Mouse (Mus musculus) midbrain, embryonic 10.5 days (tissue): ENCODE measurements around the gene Camta1. TPM values are rescaled to one million over a fixed set of nuclear protein-coding genes. Genes with fewer than 3 reads are reported as not detected.
"Not testable (repeated sequence)": the region's sequence is repeated elsewhere in the genome, so short reads cannot be mapped to it uniquely, and the experiment has no call there.

ENCODE experiments used
- DNase-seq: peaks from one replicate; pipeline ENCODE4 v3.0.0-alpha.2; 2017; ENCODE audit warnings: low spot score
- H3K27ac ChIP-seq: fragments of 300-500 bp; sonication (generic); replicated peaks from 2 replicates; pipeline ENCODE4 v1.5.1; 2016; ENCODE audit warnings: mild to moderate bottlenecking
- H3K27me3 ChIP-seq: fragments of 300-500 bp; sonication (generic); 2 replicates; pipeline ENCODE4 v1.6.1; 2016; ENCODE audit warnings: low read depth, mild to moderate bottlenecking; ENCODE audit not compliant: poor library complexity, severe bottlenecking
- H3K36me3 ChIP-seq: fragments of 300-500 bp; sonication (generic); 2 replicates; pipeline ENCODE4 v1.6.1; 2016; ENCODE audit warnings: mild to moderate bottlenecking, moderate library complexity
- H3K4me1 ChIP-seq: fragments of 300-500 bp; sonication (generic); 2 replicates; pipeline ENCODE4 v1.6.1; 2016
- H3K4me3 ChIP-seq: fragments of 300-500 bp; sonication (generic); 2 replicates; pipeline ENCODE4 v1.5.1; 2016; ENCODE audit warnings: mild to moderate bottlenecking, moderate library complexity
- H3K9me3 ChIP-seq: fragments of 300-500 bp; sonication (generic); replicated peaks from 2 replicates; pipeline ENCODE4 v1.6.1; 2016; ENCODE audit warnings: mild to moderate bottlenecking
- WGBS: fragments of 180-500 bp; shearing (Covaris S2); methylation state at CpG from one replicate; pipeline ENCODE4 v1.1.7; 2016; 5-methylcytosine and 5-hydroxymethylcytosine counted together
- polyA plus RNA-seq: library from polyadenylated mRNA; unstranded; fragments of >200 nt; fragmentation: Nextera tagmentation; extraction: Ambion mirVana; gene quantifications from 2 replicates; pipeline ENCODE4 v1.2.1, GENCODE M21; 2016

Camta1 gene
- polyA plus RNA-seq, 1 experiment from 2014 or later: 137 TPM

DNA sequence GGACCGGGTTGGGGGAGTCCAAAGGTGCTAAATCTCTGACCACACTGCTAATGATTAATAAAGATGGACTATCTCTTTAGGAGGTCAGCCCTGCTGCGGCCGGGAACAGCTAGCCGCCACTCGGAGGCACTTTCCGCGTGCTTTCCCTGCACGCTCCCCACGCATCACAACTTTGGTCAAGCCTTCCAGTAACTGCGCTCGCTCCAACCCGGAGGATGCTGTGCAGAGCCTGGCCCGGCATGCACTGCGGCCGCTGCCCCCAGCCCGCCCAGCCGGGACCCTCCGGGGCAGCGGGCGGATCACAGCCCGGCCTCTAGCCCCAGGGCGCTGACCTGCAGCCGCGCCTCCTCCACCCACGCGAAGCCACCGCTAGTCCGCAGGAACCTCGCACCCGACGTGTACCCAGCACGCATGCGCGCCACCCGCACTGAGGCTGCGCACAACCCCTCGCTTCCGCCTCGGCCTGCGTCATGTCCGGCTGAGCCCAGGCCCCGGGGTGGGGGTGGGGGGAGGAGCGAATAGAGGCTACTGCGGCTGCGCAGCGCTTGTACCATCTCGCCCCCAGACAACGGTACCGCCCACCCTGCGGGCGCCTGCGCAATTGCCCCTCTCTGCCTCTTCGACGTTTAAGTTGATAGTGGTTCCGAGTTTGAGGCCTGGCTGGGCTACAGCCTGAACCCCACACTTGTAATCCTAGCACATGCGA lies 952.1 kb downstream of the Camta1 start:
- H3K4me1 ChIP-seq: peaks cover 33% of the 10 kb centered on the region
- WGBS: under 1% methylated on average over 56 of the region's 56 CpGs

DNA sequence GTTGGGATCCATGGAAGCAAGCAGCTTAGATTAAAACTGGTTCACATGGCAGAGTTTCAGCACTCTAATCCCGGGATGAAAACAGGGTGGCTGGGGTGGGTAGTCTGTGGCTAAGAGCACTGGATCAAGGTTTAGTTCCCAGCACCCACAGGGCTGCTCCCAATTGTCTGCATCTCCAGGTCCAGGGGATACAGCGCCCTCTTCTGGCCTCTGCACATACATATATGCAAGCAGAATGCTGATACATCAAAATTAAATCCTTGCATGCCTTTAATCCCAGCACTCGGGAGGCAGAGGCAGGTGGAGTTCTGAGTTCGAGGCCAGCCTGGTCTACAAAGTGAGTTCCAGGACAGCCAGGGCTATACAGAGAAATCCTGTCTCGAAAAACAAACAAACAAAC lies 953.2 kb downstream of the Camta1 start:
- peaks cover 44% of the 10 kb centered on the region for H3K36me3 ChIP-seq
- 80% methylated on average over 5 of the region's 5 CpGs for WGBS
- DNase-seq, H3K27me3 ChIP-seq, H3K9me3 ChIP-seq, H3K27ac ChIP-seq: not testable (repeated sequence)
- peaks cover 27% of the 10 kb centered on the region for H3K4me1 ChIP-seq
- H3K4me3 ChIP-seq: peak overlapping the region; percentile 69

More for the DNA sequence above, 952.1 kb downstream of the Camta1 start:
- Histone ChIP-seq H3K27ac (peak overlapping the region; percentile 89), H3K27me3 (no peaks in the 10 kb centered on the region), H3K9me3 (no peaks in the 10 kb centered on the region), H3K36me3 (peaks cover 35% of the 10 kb centered on the region), H3K4me3 (peak overlapping the region; percentile 69)
- peak; percentile 100 for DNase-seq

DNA sequence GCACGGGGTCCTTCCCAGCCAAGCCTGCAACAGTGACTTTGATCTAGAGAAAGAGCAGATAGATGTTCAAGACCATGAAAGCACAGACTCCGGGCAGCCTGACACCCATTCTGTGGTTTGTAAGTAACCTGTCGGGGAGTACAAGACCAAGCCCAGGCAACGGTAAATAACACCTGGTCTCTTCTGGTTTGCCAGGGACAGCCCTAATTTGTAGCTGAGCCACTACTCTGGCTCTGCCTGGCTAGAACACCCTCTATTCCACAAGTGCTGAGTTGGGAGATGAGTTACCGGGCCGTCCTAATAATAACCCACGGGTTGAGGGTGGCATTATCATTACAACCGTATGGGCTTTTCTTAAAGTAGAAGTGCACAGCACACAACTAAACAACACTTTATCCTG lies 954.6 kb downstream of the Camta1 start:
- DNase-seq: no peak
- 94% methylated on average over 8 of the region's 8 CpGs for WGBS
- H3K9me3 ChIP-seq: no peaks in the 10 kb centered on the region
- H3K36me3 ChIP-seq: peaks cover 58% of the 10 kb centered on the region
- H3K4me3 ChIP-seq: no peak overlapping the region
- H3K4me1 ChIP-seq: peaks cover 18% of the 10 kb centered on the region
- no peaks in the 10 kb centered on the region for H3K27me3 ChIP-seq
- no peak overlapping the region for H3K27ac ChIP-seq

DNA sequence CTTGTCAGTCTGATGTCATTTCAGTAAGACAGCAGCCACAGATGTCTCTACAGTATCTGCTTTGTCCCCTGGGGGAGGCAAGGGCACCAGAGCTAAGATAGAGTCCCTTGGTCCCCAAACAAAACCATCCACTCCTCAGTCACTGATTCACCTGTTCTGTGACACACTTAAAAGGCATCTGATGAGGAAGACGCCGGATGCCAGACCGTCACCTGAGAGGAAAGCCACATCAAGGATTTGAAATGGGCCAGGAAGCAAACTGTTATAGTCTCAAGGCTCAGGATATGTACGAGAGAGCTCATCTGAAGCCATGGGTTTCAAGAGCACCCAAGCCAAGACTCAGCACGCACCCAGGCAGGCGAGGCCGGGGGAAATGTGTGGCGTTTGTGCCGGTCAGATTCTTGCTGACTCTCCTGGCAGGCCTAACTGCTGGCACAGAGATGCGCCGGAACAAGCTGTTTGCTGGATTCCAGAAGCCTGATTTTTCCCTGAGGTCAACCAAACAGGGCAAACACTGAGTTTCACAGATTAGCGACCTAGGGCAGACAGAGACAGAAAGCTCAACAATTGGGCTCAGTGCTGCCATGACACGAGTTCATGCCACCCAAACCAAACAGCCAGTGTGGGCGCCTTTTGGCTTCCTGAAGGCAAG lies 958.5 kb downstream of the Camta1 start:
- no peak overlapping the region for H3K4me3 ChIP-seq
- H3K9me3 ChIP-seq: no peaks in the 10 kb centered on the region
- H3K36me3 ChIP-seq: peaks cover 96% of the 10 kb centered on the region
- WGBS: 95% methylated on average over 14 of the region's 14 CpGs
- no peak overlapping the region for H3K27ac ChIP-seq
- no peak for DNase-seq
- H3K4me1 ChIP-seq: peaks cover 12% of the 10 kb centered on the region
- H3K27me3 ChIP-seq: no peaks in the 10 kb centered on the region

DNA sequence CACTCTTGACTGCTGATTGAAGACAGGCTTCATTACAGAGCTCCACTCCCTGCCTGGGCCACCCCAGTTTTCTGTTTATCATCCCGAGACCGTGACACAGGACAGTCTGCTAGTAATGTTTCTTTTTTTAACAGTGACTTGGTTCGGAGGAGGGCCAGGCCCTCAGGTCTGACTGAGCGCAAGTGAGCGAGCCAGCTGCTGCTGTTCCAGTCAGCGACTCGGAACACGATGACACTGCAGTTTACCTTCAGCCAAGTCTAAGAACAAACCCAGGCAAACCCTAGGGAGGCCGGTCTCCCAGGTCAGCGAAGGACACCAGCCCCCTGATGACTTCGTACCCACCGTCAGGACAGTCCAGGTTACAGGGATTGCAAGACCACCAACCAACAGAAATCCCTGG lies 959.6 kb downstream of the Camta1 start:
- H3K27ac ChIP-seq: no peak overlapping the region
- H3K36me3 ChIP-seq: peaks cover 96% of the 10 kb centered on the region
- H3K9me3 ChIP-seq: no peaks in the 10 kb centered on the region
- no peak overlapping the region for H3K4me3 ChIP-seq
- H3K27me3 ChIP-seq: no peaks in the 10 kb centered on the region
- DNase-seq: no peak
- H3K4me1 ChIP-seq: peaks cover 7% of the 10 kb centered on the region
- 95% methylated on average over 12 of the region's 12 CpGs for WGBS

DNA sequence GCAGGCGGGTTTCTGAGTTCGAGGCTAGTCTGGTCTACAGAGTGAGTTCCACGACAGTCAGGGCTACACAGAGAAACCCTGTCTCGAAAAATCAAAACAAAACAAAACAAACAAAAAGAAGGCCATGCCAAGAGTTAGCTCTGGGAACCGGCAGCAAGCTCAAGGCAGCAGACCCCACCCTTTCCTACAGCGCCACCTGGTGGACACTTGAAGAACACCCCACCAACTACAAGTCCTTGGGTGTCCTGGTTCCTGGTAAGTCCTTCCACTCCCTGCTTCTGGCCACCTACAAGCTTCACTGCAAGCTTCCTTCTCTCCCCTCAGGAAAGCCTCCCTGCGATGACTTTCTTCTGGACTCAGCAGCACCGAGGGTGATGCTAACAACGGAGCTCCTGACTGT lies 960.0 kb downstream of the Camta1 start:
- Histone ChIP-seq H3K27ac (no peak overlapping the region), H3K4me3 (no peak overlapping the region), H3K9me3 (no peaks in the 10 kb centered on the region), H3K36me3 (peaks cover 96% of the 10 kb centered on the region), H3K4me1 (peaks cover 7% of the 10 kb centered on the region), H3K27me3 (no peaks in the 10 kb centered on the region)
- DNase-seq: peak; percentile 72
- 69% methylated on average over 9 of the region's 9 CpGs for WGBS

DNA sequence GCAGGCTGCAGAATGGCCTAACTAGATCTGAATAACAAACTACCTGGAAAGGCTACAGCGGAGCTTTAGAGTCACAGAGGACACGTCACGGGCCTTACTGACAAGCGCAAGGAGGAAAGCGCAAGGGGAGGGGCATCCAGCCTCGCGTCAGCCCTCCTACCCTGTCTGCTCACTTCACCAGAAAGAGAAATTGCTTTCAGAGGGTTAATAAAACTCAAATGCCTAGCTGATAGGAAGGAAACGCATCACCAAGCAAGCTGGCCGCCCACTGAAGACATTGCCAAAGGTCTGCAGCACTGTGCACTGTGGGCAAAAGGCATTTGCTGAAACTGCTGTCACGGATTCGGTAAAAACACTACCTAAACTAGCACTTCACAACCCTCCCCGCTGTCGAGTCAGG lies 961.2 kb downstream of the Camta1 start:
- H3K4me1 ChIP-seq: peaks cover 7% of the 10 kb centered on the region
- WGBS: 94% methylated on average over 13 of the region's 13 CpGs
- DNase-seq: no peak
- peaks cover 96% of the 10 kb centered on the region for H3K36me3 ChIP-seq
- H3K4me3 ChIP-seq: no peak overlapping the region
- H3K27me3 ChIP-seq: no peaks in the 10 kb centered on the region
- no peaks in the 10 kb centered on the region for H3K9me3 ChIP-seq
- no peak overlapping the region for H3K27ac ChIP-seq

DNA sequence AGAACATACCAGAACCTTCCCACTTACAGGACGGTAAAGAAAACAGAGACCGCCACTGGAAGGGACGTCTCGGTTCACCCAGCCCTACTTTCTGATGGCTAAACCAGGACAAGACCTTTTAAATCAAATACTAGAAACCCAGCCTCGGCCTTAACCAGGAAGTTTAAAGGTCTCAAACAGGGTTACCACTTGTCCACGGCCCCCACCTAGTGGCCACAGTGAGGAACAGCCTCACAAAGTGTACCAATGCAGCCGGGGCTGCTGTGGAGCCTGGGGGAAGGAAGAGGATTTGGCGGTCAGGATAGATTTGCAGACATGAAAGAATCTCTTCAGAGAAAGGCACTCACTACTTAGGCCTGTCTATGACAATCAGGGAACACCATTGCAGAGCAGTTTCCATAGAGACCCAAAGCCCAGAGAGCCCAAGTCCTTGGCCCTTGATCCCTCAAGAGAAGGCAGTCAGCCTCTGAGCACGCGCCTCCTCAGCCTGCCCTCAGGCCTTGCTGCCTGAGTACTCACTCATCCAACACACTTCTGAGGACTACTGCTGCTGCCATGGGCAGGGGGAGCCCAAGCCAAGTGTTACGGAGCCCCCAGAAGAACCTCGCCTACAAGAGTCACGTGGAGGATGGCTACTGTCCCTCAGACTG lies 962.8 kb downstream of the Camta1 start:
- Histone ChIP-seq H3K27me3 (no peaks in the 10 kb centered on the region), H3K4me3 (no peak overlapping the region), H3K36me3 (peaks cover 83% of the 10 kb centered on the region), H3K4me1 (peaks cover 7% of the 10 kb centered on the region), H3K27ac (no peak overlapping the region), H3K9me3 (no peaks in the 10 kb centered on the region)
- WGBS: 65% methylated on average over 13 of the region's 13 CpGs
- DNase-seq: peak; percentile 66

DNA sequence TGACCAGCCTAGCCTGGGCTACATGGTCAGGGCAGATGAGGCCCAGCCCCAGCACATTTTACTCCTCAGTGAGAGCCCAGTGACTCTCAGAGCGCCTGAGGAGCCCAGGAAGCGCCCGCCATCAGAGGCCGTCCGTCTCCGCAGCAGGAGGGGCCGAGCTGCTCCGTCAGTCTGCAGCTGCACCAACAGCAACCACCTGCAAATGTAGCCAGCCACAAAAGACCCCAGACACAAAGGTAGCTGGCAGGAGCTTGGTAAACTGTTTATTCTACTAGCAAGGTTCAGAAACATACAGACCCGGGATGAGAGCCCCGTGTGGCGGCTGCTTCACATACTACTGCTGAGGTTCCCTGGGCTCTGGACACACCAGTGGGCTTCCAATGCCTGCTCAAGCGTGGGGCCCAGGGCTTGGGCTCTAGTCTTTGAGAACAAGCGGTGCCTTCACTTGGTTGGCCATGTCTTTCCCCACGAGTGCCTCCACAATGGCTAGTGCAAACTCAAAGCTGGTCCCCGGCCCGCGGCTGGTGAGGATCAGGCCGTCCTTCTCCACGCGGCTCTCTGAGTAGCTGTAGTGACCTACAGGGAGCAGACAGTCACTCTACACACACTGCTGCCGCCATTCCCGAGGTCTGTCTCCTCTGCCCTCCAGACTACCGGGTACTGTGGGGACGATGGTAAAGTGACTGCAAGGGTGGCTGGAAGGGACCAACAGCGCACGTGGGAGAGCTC lies 964.6 kb downstream of the Camta1 start:
- H3K9me3 ChIP-seq: no peaks in the 10 kb centered on the region
- no peak overlapping the region for H3K27ac ChIP-seq
- H3K4me3 ChIP-seq: no peak overlapping the region
- peaks cover 7% of the 10 kb centered on the region for H3K4me1 ChIP-seq
- 94% methylated on average over 26 of the region's 26 CpGs for WGBS
- DNase-seq: no peak
- peaks cover 66% of the 10 kb centered on the region for H3K36me3 ChIP-seq
- H3K27me3 ChIP-seq: no peaks in the 10 kb centered on the region

DNA sequence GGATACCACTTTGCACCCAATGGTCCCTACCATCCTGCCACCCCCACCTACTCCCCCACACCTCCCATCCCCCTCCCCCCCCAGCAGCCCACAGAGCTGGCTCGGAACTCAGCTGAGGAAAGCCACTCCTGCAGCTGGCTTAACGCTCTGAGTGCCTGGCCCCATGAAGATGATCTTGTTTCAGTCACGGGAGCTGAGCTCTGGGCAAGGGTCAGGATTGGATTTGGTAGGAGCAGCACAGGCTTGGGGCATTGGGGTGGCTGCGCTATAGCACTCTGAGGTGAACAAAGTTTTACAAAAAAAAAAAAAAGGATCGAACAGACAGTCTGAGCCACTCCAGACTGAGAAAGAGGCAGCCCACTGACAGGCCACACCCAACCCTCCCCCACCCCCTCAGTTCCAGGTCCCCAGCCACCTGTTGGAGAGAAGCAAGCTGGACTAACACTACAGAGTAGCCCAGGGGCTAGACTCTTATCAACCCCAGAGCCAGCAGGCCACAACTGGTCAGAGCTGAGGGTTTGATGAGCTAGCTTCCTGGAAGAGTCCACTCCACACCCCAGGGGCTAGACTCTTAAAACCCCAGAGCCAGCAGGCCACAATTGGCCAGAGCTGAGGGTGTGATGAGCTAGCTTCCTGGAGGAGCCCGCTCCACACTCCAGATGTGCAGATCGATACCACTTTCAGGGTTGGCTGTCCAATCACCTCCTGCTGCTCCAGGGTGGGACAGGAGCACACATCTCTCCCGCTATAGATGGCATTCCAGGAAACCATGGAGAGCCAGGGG lies 966.8 kb downstream of the Camta1 start:
- no peak for DNase-seq
- no peak overlapping the region for H3K4me3 ChIP-seq
- peaks cover 7% of the 10 kb centered on the region for H3K4me1 ChIP-seq
- peaks cover 44% of the 10 kb centered on the region for H3K36me3 ChIP-seq
- H3K27me3 ChIP-seq: no peaks in the 10 kb centered on the region
- WGBS: 79% methylated on average over 8 of the region's 8 CpGs
- no peaks in the 10 kb centered on the region for H3K9me3 ChIP-seq
- H3K27ac ChIP-seq: no peak overlapping the region

DNA sequence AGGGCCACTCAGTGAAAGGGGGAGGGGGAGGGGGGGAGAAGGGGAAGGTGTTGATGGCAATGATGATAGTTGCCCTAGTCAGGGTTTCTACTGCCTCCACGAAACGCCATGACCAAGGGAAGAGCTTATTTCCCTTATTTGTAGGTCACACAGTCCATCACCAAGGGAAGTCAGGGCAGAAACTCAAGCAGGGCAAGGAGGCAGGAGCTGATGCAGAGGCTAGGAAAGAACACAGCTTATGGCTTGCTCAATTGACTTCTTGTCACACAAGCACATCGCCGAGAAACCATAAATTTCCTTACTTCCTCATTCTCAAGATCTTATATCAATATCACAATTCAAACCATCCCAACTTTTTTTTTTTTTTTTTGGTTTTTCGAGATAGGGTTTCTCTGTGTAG lies 970.4 kb downstream of the Camta1 start:
- Histone ChIP-seq H3K27ac (no peak overlapping the region), H3K27me3 (no peaks in the 10 kb centered on the region), H3K4me3 (no peak overlapping the region), H3K36me3 (peaks cover 8% of the 10 kb centered on the region), H3K9me3 (no peaks in the 10 kb centered on the region), H3K4me1 (peaks cover 4% of the 10 kb centered on the region)
- DNase-seq: no peak
- WGBS: 88% methylated on average over 5 of the region's 5 CpGs

DNA sequence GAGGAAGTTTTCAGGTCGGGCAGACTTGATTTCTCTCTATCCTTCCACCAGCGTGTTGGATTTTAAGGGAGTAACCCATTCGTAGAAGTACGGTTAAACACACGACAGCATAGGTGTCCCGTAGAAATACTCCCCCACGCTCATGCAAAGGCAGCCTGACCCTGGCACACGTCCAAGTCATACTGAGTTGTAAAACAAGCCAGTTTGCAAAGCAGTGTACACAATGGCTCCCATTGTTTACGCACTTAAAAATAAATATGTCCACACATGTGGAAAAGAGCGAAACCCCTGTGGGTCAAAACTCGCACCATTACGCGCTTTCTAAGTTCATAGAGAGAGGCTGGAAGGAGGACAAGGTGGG lies 971.7 kb downstream of the Camta1 start:
- H3K27ac ChIP-seq: no peak overlapping the region
- H3K27me3 ChIP-seq: no peaks in the 10 kb centered on the region
- WGBS: 77% methylated on average over 13 of the region's 13 CpGs
- DNase-seq: no peak
- H3K4me3 ChIP-seq: no peak overlapping the region
- no peaks in the 10 kb centered on the region for H3K9me3 ChIP-seq
- no peaks in the 10 kb centered on the region for H3K36me3 ChIP-seq
- H3K4me1 ChIP-seq: peaks cover 4% of the 10 kb centered on the region
